Mouse (Mus musculus) CH12.LX (cell line): Measurements from ENCODE around the gene Macc1. TPM values are rescaled to one million over a fixed set of nuclear protein-coding genes. Genes with fewer than 3 reads are reported as not detected.

Source experiments
- DNase-seq: peaks from one replicate; pipeline ENCODE4 v3.0.0-alpha.2; 2013; ENCODE audit errors: extremely low read depth
- H3K27ac ChIP-seq: 2 replicates; pipeline ENCODE4 v1.5.1; 2012; ENCODE audit warnings: low read depth, mild to moderate bottlenecking, control low read depth, moderate library complexity; ENCODE audit not compliant: insufficient read depth
- H3K27me3 ChIP-seq: replicated peaks from 2 replicates; pipeline ENCODE3; 2012; ENCODE audit warnings: inconsistent platforms
- H3K36me3 ChIP-seq, 2 experiments: replicated peaks in 1 of 2; 2 replicates each; pipeline versions ENCODE3 to v1.6.1; 2012; ENCODE audit warnings: inconsistent platforms in 1 of 2, low read length in 1 of 2, mild to moderate bottlenecking in 1 of 2, mixed read lengths in 1 of 2, moderate library complexity in 1 of 2; ENCODE audit not compliant: control insufficient read depth in 1 of 2, insufficient read depth in 1 of 2
- H3K4me1 ChIP-seq, 2 experiments: 2 replicates each; pipeline ENCODE4 v1.6.1; 2012; ENCODE audit warnings: inconsistent platforms in 1 of 2, moderate library complexity in 1 of 2; ENCODE audit not compliant: insufficient read depth in 2 of 2, control insufficient read depth in 1 of 2
- H3K4me2 ChIP-seq: 2 replicates; pipeline ENCODE4 v1.6.1; 2012; ENCODE audit warnings: low read depth, mild to moderate bottlenecking, control low read depth; ENCODE audit not compliant: poor library complexity, insufficient read depth, severe bottlenecking
- H3K4me3 ChIP-seq, 3 experiments: fragments of 150-350 bp in 1 of 3; sonication (generic) in 1 of 3; replicated peaks in 1 of 3; 2 replicates each; pipeline versions ENCODE3 to v1.5.1; 2011 to 2012; ENCODE audit warnings: low read depth in 2 of 3, low read length in 2 of 3, mild to moderate bottlenecking in 2 of 3, moderate library complexity in 2 of 3, control low read depth in 1 of 3, improper control_type of control experiment in 1 of 3, inconsistent platforms in 1 of 3, mixed read lengths in 1 of 3; ENCODE audit not compliant: poor library complexity in 1 of 3
- H3K79me2 ChIP-seq: replicated peaks from 2 replicates; pipeline ENCODE4 v1.6.1; 2012; ENCODE audit warnings: mild to moderate bottlenecking, moderate library complexity; ENCODE audit not compliant: control insufficient read depth, poor library complexity, insufficient read depth, severe bottlenecking; ENCODE audit errors: extremely low read depth
- H3K9ac ChIP-seq: 2 replicates; pipeline ENCODE4 v1.6.1; 2012; ENCODE audit warnings: low read depth, mild to moderate bottlenecking, control low read depth, moderate library complexity; ENCODE audit not compliant: insufficient read depth
- H3K9me3 ChIP-seq: replicated peaks from 2 replicates; pipeline ENCODE3; 2012; ENCODE audit warnings: low read length, inconsistent platforms, mixed read lengths
- BHLHE40 ChIP-seq: IDR thresholded peaks from 2 replicates; pipeline ENCODE4 v1.6.1; 2011; ENCODE audit warnings: mild to moderate bottlenecking, low read depth, low read length, improper control_type of control experiment
- CTCF ChIP-seq, 2 experiments: IDR thresholded peaks in 1 of 2; conservative IDR thresholded peaks in 1 of 2; 2 replicates each; pipeline ENCODE4 v1.5.1; 2011 to 2012; ENCODE audit warnings: low read depth in 2 of 2, low read length in 2 of 2, improper control_type of control experiment in 1 of 2, inconsistent platforms in 1 of 2, mild to moderate bottlenecking in 1 of 2, moderate library complexity in 1 of 2
- GABPA ChIP-seq: IDR thresholded peaks from 2 replicates; pipeline ENCODE4 v1.6.1; 2012; ENCODE audit warnings: low read depth, low read length, improper control_type of control experiment, inconsistent platforms; ENCODE audit not compliant: insufficient replicate concordance
- HCFC1 ChIP-seq: IDR thresholded peaks from 2 replicates; pipeline ENCODE4 v1.6.1; 2012; ENCODE audit warnings: low read depth, mild to moderate bottlenecking, inconsistent platforms, low read length, improper control_type of control experiment
- MYC ChIP-seq: IDR thresholded peaks from 2 replicates; pipeline ENCODE4 v1.6.1; 2011; ENCODE audit warnings: low read depth, mild to moderate bottlenecking, improper control_type of control experiment, low read length
- NELFE ChIP-seq: IDR thresholded peaks from 2 replicates; pipeline ENCODE4 v1.6.1; 2011; ENCODE audit warnings: low read depth, low read length, improper control_type of control experiment
- PAX5 ChIP-seq: IDR thresholded peaks from 2 replicates; pipeline ENCODE4 v1.6.1; 2012; ENCODE audit warnings: low read length, inconsistent platforms, mixed read lengths
- POLR2AphosphoS2 ChIP-seq: IDR thresholded peaks from 2 replicates; pipeline ENCODE4 v1.6.1; 2011; ENCODE audit warnings: low read depth, low read length, improper control_type of control experiment
- USF2 ChIP-seq: conservative IDR thresholded peaks from 2 replicates; pipeline ENCODE4 v1.6.1; 2011; ENCODE audit warnings: low read depth, low read length, improper control_type of control experiment
- ZMIZ1 ChIP-seq: IDR thresholded peaks from 2 replicates; pipeline ENCODE4 v1.6.1; 2012; ENCODE audit warnings: low read depth, mild to moderate bottlenecking, inconsistent platforms, low read length, improper control_type of control experiment
- dilution Hi-C: fragments of 300-500 bp; cut with MboI; formaldehyde crosslinking; loops from 2 replicates; pipeline ENCODE4 v1.14.3; 2020; ENCODE audit warnings: low sequenced_read_pairs; ENCODE audit not compliant: extremely low pct_unique_long_range_greater_than_20kb, extremely low pct_ligation_motif_present
- in situ Hi-C: fragments of 300-500 bp; cut with MboI; formaldehyde crosslinking; loops from 3 replicates; pipeline ENCODE4 v1.14.3; 2019; ENCODE audit warnings: low sequenced_read_pairs, low pct_ligation_motif_present, low pct_unique_long_range_greater_than_20kb, mixed read lengths
- polyA plus RNA-seq: library from polyadenylated mRNA; unstranded; fragments of >175 nt; gene quantifications from 2 replicates; pipeline ENCODE4 v1.2.1, GENCODE M21; 2012; ENCODE audit warnings: low read depth; ENCODE audit not compliant: insufficient read length
- total RNA-seq, 2 experiments: library from RNA; depleted of rRNA; stranded (reverse); fragments of 300-350 nt in 1 of 2; fragments of >200 nt in 1 of 2; gene quantifications; 2 replicates each; pipeline ENCODE4 v1.2.3; 2012 to 2014

The Macc1 gene
- total and polyA plus RNA-seq, 3 experiments, result 0.04 to 0.19 (median 0.13) TPM

- no peaks in the 10 kb centered on the region for H3K27me3 ChIP-seq
- TF ChIP-seq HCFC1, result no peak
- no peak for TF ChIP-seq ZMIZ1
- no peak for TF ChIP-seq POLR2AphosphoS2
- no peak for TF ChIP-seq CTCF (conservative IDR thresholded peaks at IDR 0.05 in 1 of 2, IDR thresholded peaks at IDR 0.05 in 1 of 2; ENCODE audit: low read depth in 2 of 2, low read length in 2 of 2)
- no peak for TF ChIP-seq BHLHE40
- no peak overlapping the region for H3K4me2 ChIP-seq
- no peak for DNase-seq
- no peak overlapping the region for H3K27ac ChIP-seq
- H3K4me1 ChIP-seq, result no peaks in the 10 kb centered on the region
- H3K36me3 ChIP-seq, result no peaks in the 10 kb centered on the region
- H3K9me3 ChIP-seq, result no peaks in the 10 kb centered on the region
- dilution Hi-C loops, result no loop called here
- no peak overlapping the region for H3K9ac ChIP-seq
- H3K4me3 ChIP-seq, result no peak overlapping the region
- in situ Hi-C loops, result no loop called here
- no peaks in the 10 kb centered on the region for H3K79me2 ChIP-seq
Measured at GRCm38 (mm10) chr12:119440720-119441119, 126.7 kb downstream of the Macc1 start.

- Histone ChIP-seq H3K4me1 (no peaks in the 10 kb centered on the region), H3K9me3 (no peaks in the 10 kb centered on the region), H3K79me2 (no peaks in the 10 kb centered on the region), H3K36me3 (no peaks in the 10 kb centered on the region), H3K4me3 (no peak overlapping the region), H3K27ac (no peak overlapping the region), H3K27me3 (no peaks in the 10 kb centered on the region), H3K4me2 (no peak overlapping the region), H3K9ac (no peak overlapping the region)
- dilution Hi-C loops, result no loop called here
- DNase-seq, result no peak
- in situ Hi-C loops, result no loop called here
- TF ChIP-seq NELFE, result no peak
- no peak for TF ChIP-seq CTCF (conservative IDR thresholded peaks at IDR 0.05 in 1 of 2, IDR thresholded peaks at IDR 0.05 in 1 of 2; ENCODE audit: low read depth in 2 of 2, low read length in 2 of 2)
- TF ChIP-seq GABPA, result no peak
- no peak for TF ChIP-seq PAX5
Measured at GRCm38 (mm10) chr12:119450116-119450515, 136.0 kb downstream of the Macc1 start.

- dilution Hi-C loops (no loop called here), in situ Hi-C loops (no loop called here)
- no peak for DNase-seq
- H3K9me3 ChIP-seq, result no peaks in the 10 kb centered on the region
- H3K4me1 ChIP-seq, result no peaks in the 10 kb centered on the region
- TF ChIP-seq HCFC1 (no peak), MYC (no peak), USF2 (no peak), BHLHE40 (peak; percentile 48)
- no peaks in the 10 kb centered on the region for H3K79me2 ChIP-seq
- no peak overlapping the region for H3K4me3 ChIP-seq
- H3K27me3 ChIP-seq, result no peaks in the 10 kb centered on the region
- no peak overlapping the region for H3K4me2 ChIP-seq
- H3K9ac ChIP-seq, result no peak overlapping the region
- H3K27ac ChIP-seq, result no peak overlapping the region
- H3K36me3 ChIP-seq, result no peaks in the 10 kb centered on the region
Measured at GRCm38 (mm10) chr12:119451232-119451631, 137.2 kb downstream of the Macc1 start.
